Mouse (Mus musculus) brain, embryonic 18.5 days (tissue): ENCODE measurements around the gene Tmem81.
A peak's percentile ranks its signal among the peaks of the same experiment; 100 is the strongest.
"Not testable (repeated sequence)": the region's sequence is repeated elsewhere in the genome, so short reads cannot be mapped to it uniquely, and the experiment has no call there.

Source experiments
- DNase-seq: peaks from one replicate; pipeline ENCODE4 v3.0.0-alpha.2; 2012; ENCODE audit warnings: low read depth, low spot score

Gene Tmem81

DNA sequence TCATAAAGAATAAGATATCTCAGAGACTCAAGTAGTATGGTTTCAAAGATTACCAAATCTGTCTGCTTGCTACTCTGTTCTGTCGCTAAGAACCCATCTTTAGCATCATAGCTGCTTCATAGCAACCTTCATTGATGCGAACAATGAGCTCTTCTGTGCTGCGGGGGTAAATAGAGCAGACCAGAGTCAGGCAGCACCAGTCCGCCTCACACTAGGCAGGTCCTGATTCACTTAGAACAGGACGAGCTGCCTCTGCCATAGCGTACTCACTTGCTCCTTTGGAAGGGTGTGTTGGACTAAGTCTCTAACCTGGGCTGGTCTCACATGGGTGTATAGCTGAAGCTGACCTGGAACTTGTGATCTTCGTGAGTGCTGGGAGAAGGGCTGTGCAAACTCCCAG lies at the start of gene Tmem81:
Gene Tmem81, plus strand, starts transcription at position 173 of the 400 bp plus-strand sequence.
- no peak for DNase-seq

DNA sequence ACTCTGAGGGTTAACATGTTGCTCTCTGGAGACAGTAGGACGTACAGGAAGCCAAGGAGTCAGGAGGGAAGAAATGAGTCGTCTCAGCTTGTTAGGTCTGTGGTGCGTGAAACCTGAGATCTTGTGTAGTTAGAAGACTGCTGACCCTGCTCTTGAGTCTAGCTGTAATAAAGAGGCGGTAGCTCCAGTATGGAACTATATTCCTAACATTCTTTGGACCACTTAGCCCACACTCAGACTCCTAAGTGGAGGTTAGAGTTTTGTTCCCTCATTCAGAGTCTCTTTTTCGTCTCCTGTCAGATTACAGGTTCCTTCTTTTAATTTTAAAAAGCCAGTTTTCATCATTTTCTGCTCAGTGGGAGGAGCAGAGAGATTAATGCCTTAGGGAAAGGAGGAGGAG lies 41.4 kb upstream of the Tmem81 start:
- no peak for DNase-seq

DNA sequence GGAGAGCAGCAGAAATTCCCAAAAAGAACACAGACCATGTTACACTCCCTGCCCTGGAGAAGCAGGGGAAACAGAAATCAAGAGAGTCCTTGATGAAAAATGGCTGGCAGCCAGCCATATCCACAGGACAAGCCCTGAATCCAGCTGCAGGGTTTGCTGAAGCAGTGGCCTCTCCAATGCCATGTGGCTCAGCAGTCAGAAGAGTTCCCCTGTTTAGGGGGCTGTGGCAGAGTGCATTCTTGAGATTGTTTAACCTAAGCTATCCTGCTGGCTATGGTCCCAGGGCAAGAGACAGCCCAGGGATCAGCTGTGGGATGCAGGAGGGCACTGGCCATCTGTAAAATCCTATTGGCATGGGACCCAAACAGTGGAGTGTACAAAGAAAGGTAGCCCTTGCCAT lies 37.1 kb upstream of the Tmem81 start:
- no peak for DNase-seq

DNA sequence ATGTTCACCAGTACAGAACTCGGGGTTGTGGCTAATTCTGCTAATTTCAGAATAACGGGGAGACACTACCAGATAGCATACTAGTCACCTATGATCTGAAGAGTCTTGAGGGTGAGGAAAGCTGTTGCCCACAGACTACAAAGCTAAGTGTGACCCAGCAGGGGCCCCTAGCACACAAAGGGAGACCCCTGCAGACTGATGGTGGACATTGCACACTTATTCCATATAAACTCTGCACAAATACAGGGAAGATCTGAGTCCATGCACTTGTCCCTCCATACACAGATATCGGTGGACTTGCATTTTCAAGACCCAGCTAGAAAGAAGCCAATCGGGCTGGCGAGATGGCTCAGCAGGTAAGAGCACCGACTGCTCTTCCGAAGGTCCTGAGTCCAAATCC lies 36.5 kb upstream of the Tmem81 start:
- no peak for DNase-seq

DNA sequence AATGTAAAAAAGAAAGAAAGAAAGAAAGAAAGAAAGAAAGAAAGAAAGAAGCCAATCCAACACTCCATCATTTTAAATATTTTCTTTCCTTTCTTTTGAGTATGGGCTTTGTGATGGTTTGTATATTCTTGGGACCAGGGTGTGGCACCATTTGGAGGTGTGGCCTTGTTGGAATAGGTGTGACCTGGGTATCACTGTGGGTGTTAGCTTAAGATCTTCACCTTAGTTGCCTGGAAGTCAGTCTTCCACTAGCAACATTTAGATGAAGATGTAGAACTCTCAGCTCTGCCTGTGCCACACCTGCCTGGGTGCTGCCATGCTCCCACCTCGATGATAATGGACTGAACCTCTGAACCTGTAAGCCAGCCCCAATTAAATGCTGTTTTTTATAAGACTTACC lies 36.0 kb upstream of the Tmem81 start:
- not testable (repeated sequence) for DNase-seq

DNA sequence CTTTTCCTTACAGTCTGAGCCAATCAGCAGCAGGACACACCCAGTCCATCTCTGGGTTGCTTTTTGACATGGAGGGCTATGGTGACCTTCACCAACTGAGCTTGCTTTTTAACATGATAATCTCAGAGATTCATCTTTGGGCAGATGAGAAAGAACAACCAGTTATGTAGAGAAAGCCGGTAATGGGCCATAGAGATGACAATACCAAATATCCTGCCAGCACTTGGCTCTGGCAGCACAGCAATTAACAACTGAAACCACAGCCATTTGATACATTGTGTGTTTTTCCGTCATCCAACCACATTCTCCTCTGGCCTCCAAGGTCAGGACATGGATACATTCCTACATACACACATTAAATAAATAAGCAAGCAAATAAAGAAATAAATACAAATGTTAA lies 35.0 kb upstream of the Tmem81 start:
- no peak for DNase-seq

DNA sequence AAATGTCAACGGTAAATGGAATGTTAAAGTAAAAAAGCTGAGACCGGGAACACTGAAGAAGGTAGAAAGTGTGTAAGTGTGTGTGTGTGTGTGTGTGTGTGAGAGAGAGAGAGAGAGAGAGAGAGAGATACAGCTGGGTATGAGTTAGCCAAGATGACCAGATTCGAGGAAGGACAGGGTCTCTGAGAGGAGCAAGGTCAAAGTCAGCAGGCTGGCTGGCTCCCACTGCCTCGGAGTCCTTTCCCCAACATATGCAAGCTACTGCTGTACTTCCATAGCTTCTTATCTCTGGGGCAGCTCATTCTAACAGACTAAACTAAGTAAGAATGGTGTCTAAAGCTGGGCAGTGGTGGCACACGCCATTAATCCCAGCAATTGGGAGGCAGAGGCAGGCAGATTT lies 34.5 kb upstream of the Tmem81 start:
- no peak for DNase-seq

DNA sequence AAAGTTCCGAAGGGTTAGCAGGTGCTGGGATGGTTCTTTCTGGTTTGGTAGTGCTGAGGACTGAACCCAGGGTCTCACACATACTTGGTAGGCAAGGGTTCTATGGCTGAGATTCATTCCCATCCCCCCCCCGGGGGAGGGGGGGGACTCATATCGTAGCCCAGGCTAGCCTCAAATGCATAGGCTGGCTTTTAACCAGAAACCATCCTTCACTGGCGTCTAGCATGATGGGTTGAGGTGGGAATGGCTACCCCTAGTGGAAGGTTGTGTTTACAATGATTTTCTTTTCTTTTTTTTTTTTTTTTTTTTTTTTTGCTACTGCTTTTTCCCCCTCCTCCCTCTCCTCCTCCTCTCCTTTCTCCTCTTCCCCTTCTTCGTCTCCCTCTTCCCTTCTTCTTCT lies 33.5 kb upstream of the Tmem81 start:
- no peak for DNase-seq

DNA sequence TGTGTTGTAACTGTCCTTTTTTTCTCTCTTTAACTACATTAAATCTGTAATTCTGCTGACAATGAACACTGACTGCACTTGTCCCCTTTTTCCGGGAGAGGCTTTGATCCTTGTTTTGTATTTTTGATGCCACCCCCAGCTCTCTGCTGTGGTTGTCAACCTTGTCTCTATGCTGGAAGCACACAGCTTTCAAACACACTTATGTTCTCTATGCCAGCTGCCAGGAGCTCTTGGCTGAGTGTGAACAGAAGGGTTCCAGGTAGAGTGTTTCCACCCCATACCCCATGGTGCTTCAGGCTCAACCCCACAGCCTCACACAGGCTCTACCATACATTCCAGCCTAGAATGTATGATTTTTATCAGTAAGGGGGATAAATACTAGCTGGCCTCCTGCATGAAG lies 31.5 kb upstream of the Tmem81 start:
- DNase-seq: no peak

DNA sequence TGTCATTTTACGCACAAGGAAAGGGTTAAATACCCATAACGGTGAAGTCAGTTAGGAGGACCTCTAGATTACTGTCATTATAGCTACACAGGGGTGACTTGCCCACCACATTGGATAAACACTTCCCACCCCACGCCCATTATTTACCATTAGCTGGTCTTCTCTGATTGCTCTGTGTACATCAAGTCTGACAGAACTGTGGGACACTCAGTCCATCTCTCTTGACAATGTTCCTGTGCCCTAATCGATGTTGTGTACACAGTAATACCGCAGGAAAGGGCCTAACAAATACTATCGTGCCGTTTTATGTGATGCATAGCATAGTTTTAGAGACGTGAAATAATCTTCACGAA lies 29.5 kb upstream of the Tmem81 start:
- DNase-seq: no peak

DNA sequence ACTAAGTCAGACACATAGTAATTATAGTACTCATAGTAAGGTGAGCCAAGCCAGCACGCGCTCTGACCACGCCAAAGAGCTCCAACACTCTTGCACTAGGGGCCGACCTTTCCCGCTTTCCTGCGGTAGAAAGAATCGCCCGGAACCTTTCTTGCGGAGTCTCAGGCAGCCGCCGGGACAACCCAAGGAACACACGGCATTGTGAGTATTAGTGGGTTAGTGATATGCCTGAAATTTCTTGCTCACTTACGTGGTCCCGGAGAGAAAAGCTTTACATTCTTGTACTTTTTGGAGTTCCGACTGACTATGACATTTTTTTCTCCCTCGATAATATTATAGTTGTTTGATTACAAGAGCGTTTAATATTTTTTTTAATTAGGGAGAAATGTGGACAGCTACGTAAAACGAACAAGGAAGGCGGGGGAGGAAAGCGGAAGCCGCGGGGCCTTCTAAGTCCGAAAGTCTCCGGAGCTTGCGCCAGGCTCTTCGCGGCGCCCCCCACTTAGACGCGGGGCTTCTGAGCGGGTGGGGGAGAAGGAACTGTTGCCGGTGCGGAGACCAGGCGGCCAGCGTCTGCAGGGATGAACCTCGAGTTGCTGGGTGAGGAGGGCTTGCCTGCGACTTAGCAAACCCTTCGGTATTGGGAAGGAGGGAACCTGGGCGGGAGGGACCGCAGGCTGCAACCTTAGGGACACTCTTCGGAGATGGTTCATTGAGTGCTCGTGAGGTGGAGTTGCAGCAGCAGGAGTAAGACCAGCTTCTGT lies 28.9 kb upstream of the Tmem81 start, which contains the start of gene Rbbp5:
Gene Rbbp5, plus strand, starts transcription at position 438 of the 764 bp plus-strand sequence.
- DNase-seq: peak; percentile 78

DNA sequence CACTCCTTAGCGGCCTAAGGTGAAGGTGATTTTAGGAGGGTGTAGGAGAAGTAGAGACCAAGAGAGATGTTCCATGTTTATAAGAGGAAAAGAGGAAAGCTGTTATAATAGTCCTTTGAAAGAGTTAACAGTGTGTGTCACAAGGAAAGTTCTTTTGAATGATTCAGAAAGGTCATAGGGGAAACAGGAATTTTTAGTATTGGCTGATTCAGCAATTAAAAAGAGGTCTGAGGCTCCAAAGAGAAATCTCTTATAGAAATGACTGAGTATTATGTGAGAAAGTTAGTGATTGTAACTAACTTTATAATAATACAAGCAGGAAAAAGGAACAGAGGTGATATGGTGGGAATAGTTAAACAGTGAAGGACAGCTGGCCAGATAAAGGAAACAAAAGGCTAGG lies 26.6 kb upstream of the Tmem81 start:
- DNase-seq: no peak

DNA sequence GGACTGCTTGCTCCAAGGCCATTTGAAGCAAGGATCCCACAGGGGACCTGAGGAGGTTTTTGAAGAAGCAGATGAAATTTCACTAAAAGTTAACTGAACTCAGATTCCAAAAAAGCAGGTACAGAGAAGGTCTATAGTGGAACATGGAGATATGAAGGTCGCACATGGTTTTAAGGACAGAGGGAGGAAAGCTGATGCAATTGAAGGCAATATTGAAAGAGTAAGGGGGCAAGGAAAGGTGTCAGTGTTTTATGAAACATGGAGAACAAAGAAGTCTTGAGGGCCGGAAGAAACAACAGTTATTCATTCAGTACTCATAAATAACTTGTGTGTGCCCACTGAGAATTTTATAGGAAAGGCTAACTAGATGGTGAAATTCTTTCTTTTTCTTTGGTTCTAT lies 24.4 kb upstream of the Tmem81 start:
- DNase-seq: no peak

DNA sequence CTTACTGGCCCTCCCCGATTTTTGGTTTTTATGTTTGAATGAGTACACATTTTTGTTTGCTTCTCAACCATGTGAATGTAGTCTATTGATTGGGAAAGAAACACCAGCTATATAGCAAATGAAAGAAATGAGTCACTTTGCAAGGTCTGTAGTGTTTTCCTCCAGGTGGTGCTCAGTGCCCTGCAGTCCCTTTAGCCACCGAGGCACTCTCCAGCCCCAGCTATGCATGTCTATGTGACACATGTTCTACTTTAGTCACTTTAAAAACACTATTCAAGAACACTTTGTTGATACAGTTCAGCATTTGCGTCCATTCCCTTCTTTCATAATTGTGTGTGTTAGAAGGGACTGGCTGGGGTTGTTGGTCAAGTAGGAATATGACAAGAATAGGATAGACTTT lies 22.8 kb upstream of the Tmem81 start:
- DNase-seq: no peak

DNA sequence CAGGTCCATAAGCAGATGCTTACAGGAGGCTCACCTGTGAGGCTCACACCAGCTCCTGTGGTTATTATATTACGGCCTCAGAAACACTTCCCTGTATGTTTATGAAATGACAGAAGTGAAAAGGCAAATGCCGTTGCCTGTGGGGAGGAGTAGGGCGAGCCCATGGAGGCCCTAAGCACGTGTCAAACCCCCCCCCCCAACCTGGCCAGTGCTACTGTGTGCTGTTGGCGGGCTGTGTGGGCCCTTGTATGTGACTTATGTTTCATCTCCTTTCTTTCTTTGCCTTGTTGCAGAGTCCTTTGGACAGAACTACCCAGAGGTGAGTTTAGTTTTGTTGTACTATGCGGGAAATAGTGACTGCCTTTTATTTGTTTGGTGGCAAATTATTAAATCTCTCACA lies 22.3 kb upstream of the Tmem81 start:
- no peak for DNase-seq

DNA sequence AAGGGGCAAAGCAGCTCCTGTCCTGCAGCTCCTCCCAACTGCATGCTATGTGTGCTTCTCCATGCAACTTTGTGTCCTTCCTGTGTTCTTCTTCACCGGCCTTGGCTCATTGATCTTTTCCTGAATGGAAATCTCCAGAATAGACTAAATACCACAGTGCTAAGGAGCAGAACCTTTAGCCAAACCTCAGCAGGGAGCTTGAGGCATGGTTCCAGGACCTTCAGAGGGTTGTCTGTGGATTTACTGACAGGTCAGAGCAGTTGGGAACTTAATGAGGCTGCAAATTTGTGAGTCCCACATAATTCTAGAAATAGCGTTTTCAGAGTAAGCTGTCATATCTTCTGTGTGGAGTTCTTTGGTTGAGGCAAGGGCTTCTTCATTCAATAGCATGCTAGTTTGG lies 5.5 kb upstream of the Tmem81 start:
- DNase-seq: no peak

DNA sequence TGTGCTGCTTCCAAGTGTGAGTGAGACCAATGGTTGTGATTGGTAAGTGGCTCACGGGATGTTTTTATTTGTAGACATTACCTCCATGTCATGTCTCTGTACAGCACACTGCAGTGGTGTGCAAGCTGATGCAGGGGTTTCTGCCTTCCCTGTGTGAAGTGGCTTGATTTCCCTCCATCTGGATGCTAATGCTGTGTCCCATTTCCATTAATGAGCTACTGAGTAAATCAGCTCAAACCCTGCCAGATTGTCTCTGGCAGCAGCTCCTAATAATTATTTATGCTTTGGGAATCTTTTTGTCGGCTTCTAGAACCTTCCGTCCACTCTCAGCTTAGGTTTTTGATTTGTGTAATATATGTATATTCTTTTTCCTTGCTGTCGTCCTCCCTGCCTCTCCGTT lies 875 bp upstream of the Tmem81 start:
- DNase-seq: peak; percentile 24

DNA sequence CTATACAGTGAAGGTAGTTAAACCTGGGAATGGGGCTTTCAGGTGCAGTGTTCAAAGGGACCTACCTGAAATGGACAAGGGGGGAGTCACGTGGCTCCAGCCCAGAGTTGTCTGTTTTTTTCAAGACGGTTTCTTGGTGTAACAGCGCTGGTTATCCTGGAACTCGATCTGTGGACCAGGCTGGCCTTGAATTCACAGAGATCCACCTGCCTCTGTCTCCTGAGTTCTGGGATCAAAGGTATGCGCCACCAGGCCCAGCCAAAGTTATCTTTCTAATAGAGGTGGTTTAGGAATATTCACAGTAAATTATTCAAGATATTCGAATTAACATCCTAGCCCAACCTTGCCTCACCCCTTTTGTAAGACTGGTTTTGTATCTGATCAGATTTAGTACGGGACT lies 626 bp downstream of the Tmem81 start:
- DNase-seq: no peak

DNA sequence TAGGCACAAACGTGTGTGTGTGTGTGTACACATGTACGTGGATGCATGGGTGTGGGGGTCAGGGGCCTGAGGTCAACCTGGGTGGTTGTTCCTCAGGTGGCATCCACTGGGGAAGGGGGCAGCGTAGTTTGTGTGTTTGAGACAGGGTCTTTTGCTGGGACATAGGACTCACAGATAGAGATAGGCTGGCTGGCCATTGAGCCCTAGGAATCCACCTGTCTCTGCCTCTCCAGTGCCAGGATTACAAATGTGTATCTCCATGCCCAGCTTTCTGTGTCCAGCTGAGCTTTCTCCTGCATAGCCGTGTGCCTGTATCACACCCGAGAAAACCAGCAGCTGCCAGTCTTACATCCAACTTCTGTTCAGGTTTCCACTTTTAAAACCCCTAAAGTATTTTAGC lies 3.7 kb downstream of the Tmem81 start:
- DNase-seq: no peak

DNA sequence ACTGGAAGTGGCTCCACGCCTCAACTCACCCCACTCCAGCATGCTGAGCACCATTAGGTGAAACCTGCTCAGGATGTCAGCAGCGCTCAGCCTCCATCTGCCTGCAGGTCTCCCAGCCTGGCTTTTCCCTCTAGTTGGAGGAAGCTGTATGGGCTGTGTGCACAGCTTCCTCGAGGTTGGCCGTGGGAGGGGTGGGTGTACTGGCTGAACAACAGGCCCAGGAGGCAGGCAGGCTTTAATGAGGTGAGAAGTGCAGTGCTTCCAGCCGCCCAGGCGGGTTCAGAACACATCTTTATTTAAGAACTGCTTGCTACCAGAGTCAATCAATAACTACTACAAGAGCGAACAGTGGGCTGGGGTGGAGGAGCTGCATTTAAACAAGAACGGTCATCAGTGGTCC lies 5.5 kb downstream of the Tmem81 start:
- DNase-seq: no peak

DNA sequence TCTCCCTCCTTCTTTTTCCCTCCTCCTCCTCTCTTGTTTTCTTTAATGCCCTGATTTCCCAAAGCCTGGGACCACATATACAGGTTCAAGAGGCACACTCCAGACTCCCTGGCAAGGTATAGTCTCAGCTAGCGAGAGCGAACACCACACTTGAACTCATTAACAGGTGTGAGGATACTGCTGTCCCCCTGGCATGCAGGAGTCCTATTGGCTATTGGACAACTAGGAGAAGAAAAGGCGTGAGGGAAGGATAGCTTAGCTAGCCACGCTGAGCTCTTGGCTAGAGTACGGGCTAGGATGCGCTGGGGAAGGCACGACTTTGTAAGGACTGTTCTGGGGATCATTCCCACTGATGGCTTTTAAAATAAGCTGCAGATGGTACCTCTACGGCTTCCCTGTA lies 6.1 kb downstream of the Tmem81 start:
- DNase-seq: no peak

DNA sequence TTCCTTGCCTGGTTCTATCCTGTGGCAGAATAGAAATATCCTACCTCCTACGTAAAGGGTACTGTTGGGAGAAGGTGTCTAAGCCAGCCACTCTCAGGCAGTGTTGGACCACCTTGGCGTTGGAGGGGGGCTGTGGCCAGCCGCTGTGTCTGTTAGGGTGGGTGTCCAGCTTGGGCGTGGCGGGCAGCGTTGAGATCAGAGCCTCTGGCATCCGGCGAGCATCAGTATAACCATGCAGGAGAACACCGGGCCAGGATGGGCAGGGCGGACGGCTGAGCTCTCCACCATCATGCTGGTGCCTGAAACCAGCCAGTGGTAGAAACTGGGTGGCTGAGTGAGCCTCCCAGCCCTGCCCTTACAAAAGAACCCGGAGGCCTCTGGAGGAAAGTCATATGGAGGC lies 9.3 kb downstream of the Tmem81 start:
- no peak for DNase-seq

DNA sequence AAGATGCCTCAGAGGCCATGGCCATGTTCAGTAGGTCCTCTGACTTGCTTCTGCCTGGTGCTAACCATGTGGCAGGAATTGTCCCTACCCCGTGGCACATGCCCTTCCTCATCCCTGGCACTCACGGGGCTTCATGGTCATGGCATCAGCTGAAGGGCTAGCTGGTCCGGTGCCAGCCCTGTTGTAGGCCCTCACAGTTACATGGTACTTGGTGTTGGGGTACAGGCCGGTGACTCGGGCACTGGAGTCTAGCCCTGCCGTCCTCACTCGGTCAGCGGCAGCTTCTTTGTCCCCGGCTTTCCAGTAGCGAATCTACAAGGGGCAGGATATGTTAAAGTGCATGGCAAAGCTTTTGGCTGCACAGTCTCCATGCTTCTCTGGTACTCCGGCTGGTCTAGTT lies 10.7 kb downstream of the Tmem81 start:
- DNase-seq: no peak

DNA sequence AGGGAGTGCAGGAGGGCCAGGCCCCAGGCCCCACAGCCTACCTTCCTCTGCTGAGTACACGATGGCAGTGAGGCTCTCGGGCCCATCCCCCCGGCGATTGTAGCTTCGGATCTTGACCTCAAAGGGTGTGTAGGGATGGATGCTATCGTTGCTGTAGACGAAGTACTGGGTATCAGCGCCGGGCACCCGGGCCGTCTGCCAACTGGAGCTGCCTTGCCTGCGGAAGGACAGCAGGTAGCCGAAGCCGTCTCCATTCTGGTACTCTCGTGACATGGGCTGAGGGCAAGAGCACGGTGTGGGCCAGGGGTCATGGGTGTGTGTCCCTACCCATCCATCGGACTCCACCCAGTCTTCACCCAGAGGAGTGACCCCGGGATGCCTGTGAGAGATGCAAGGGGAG lies 12.6 kb downstream of the Tmem81 start:
- DNase-seq: no peak
